Mouse (Mus musculus): Measurements from ENCODE around the gene Klhl30. TPM values are rescaled to one million over a fixed set of nuclear protein-coding genes. Genes with fewer than 3 reads are reported as not detected.

Klhl30 gene
- polyA plus RNA-seq (2012; ENCODE audit: insufficient read depth, low replicate concordance), result not detected in 2 replicates

DNA sequence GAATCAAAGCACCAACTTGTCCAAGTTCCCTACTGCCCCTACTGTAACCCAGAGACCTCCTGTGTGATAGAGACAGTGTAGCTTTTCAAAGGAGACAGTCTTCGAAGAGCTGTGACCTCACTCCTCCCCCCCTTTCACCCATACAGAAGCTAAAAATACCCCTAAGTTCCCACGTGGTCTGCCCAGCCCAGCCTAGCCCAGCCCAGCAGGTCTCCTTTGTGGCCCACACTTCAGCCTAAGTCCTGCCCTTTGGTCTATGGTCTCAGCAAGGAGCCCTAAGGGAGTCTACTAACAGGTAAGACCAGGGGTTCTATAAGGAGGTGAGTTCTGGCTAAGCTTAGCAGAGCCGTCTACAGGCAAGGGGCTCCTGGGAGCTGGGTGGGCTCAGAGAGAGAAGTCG lies at the start of gene Klhl30:
Gene Klhl30 (plus strand): TSS at position 176 of the 400 bp plus-strand sequence.
- no peak within 1 kb of the TSS for H3K4me3 ChIP-seq (replicated peaks)

DNA sequence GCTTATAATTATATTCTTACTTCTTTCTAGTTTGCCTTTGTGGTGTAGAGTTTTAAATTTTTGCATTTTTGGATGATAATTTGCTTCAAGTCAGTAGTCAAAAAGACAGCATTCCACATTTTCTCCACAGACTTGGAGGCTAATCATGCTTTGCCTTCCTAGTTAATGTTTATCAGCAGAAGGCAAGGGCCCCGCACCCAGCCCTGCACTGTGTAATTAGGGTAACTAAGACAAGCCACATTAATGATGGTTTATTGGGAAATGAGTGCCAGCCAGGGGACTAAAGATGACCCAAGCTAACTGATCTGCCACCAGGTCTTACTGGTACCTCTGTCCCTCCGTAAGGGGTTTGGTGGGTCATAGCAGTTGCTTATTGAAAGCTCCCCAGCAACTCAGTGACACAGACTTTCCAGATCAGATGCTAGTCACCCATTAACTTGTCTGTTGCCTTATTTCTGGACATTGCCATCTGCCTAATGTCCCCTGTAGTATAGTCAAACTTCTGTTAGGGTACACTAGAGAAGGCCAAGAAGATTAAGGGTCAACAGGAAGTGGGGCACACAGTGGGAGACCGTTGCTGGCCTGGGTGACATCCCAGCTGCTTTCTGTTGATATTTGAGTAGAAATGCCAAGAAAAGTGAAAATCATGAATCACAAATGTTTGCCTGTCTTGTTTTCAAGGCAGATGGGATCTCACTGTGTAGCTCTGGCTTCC lies 49.5 kb upstream of the Klhl30 start:
- no peak overlapping the region for H3K4me3 ChIP-seq (replicated peaks)
- no peaks in the 10 kb centered on the region for H3K9me3 ChIP-seq
- peaks cover 63% of the 10 kb centered on the region for H3K4me1 ChIP-seq
- peaks cover 56% of the 10 kb centered on the region for H3K36me3 ChIP-seq (replicated peaks; ENCODE audit: low read length)
- H3K27me3 ChIP-seq (replicated peaks), result no peaks in the 10 kb centered on the region
- TF ChIP-seq FLI1 (IDR thresholded peaks at IDR 0.05; ENCODE audit: low read length) (no peak), GATA1 (IDR thresholded peaks at IDR 0.05; ENCODE audit: borderline replicate concordance, low read length) (no peak)

More for the DNA sequence above, at the start of gene Klhl30:
- Histone ChIP-seq H3K27me3 (replicated peaks) (peaks cover 78% of the 10 kb centered on the region), H3K4me1 (peaks cover 14% of the 10 kb centered on the region), H3K36me3 (replicated peaks; ENCODE audit: low read length) (no peaks in the 10 kb centered on the region), H3K9me3 (no peaks in the 10 kb centered on the region)
- no peak for TF ChIP-seq GATA1 (IDR thresholded peaks at IDR 0.05; ENCODE audit: borderline replicate concordance, low read length)
- no peak for TF ChIP-seq FLI1 (IDR thresholded peaks at IDR 0.05; ENCODE audit: low read length)

GRCm38 (mm10) chr1:91302021-91302420 lies 48.8 kb upstream of the Klhl30 start:
- H3K27me3 ChIP-seq (replicated peaks), result no peaks in the 10 kb centered on the region
- no peaks in the 10 kb centered on the region for H3K9me3 ChIP-seq
- peaks cover 61% of the 10 kb centered on the region for H3K36me3 ChIP-seq (replicated peaks; ENCODE audit: low read length)
- H3K4me3 ChIP-seq (replicated peaks), result peak overlapping the region; percentile 1
- TF ChIP-seq FLI1 (IDR thresholded peaks at IDR 0.05; ENCODE audit: low read length), result no peak
- TF ChIP-seq GATA1 (IDR thresholded peaks at IDR 0.05; ENCODE audit: borderline replicate concordance, low read length), result no peak
- peaks cover 63% of the 10 kb centered on the region for H3K4me1 ChIP-seq

GRCm38 (mm10) chr1:91304621-91305020 lies 46.2 kb upstream of the Klhl30 start:
- peaks cover 48% of the 10 kb centered on the region for H3K4me1 ChIP-seq
- H3K27me3 ChIP-seq (replicated peaks), result no peaks in the 10 kb centered on the region
- H3K36me3 ChIP-seq (replicated peaks; ENCODE audit: low read length), result peaks cover 83% of the 10 kb centered on the region
- H3K4me3 ChIP-seq (replicated peaks), result no peak overlapping the region
- TF ChIP-seq FLI1 (IDR thresholded peaks at IDR 0.05; ENCODE audit: low read length) (no peak), GATA1 (IDR thresholded peaks at IDR 0.05; ENCODE audit: borderline replicate concordance, low read length) (no peak)
- H3K9me3 ChIP-seq, result no peaks in the 10 kb centered on the region

GRCm38 (mm10) chr1:91309366-91310085 lies 41.3 kb upstream of the Klhl30 start:
- Histone ChIP-seq H3K4me3 (replicated peaks) (no peak overlapping the region), H3K36me3 (replicated peaks; ENCODE audit: low read length) (peaks cover 94% of the 10 kb centered on the region), H3K9me3 (no peaks in the 10 kb centered on the region), H3K27me3 (replicated peaks) (no peaks in the 10 kb centered on the region), H3K4me1 (peaks cover 23% of the 10 kb centered on the region)
- no peak for TF ChIP-seq GATA1 (IDR thresholded peaks at IDR 0.05; ENCODE audit: borderline replicate concordance, low read length)
- no peak for TF ChIP-seq FLI1 (IDR thresholded peaks at IDR 0.05; ENCODE audit: low read length)

GRCm38 (mm10) chr1:91312273-91312672 lies 38.5 kb upstream of the Klhl30 start:
- Histone ChIP-seq H3K4me1 (peaks cover 23% of the 10 kb centered on the region), H3K9me3 (no peaks in the 10 kb centered on the region), H3K36me3 (replicated peaks; ENCODE audit: low read length) (peaks cover 95% of the 10 kb centered on the region), H3K27me3 (replicated peaks) (no peaks in the 10 kb centered on the region), H3K4me3 (replicated peaks) (no peak overlapping the region)
- TF ChIP-seq GATA1 (IDR thresholded peaks at IDR 0.05; ENCODE audit: borderline replicate concordance, low read length) (no peak), FLI1 (IDR thresholded peaks at IDR 0.05; ENCODE audit: low read length) (no peak)

DNA sequence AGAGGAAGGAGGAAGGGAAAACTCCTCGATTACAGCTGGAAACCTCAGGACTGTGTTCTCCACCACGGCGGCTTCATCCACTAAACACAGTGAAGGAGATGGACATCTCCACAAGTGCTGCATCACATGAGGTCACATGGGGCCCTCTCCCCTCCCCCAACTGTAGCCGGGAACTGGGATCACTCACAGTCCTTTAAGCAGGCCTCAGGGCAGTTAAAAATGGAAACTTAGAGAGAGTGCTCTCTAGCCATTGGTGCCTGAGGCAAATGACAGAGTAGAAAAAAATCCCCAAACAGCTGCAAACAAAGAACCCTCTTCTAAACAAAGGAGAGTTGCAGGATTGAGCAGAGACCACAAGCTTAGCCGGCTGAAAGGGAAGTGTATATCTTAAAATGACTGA lies 37.6 kb upstream of the Klhl30 start:
- peaks cover 94% of the 10 kb centered on the region for H3K36me3 ChIP-seq (replicated peaks; ENCODE audit: low read length)
- no peak for TF ChIP-seq FLI1 (IDR thresholded peaks at IDR 0.05; ENCODE audit: low read length)
- TF ChIP-seq GATA1 (IDR thresholded peaks at IDR 0.05; ENCODE audit: borderline replicate concordance, low read length), result no peak

DNA sequence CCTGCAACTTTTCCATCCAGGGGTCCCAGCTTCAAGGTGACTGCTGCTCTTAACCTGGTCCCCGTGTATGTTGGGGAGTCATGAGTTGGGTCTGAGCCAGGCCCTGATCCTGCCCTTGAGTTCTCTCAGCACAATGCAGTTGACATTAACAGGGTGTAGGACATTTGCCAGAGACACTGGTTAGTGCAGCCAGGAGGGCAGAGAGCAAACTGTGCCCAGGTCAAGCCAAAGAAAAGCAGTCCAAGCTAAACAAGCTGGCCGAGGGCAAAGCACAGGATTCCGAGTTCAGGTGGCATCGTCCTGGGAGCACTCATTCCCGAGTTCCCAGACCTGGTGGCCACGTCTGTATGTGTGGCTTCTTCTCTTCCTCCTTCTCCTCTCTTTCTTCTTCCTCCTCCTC lies 33.2 kb upstream of the Klhl30 start:
- TF ChIP-seq GATA1 (IDR thresholded peaks at IDR 0.05; ENCODE audit: borderline replicate concordance, low read length) (no peak), FLI1 (IDR thresholded peaks at IDR 0.05; ENCODE audit: low read length) (no peak)

More for the DNA sequence above, 37.6 kb upstream of the Klhl30 start:
- Histone ChIP-seq H3K27me3 (replicated peaks) (no peaks in the 10 kb centered on the region), H3K4me1 (peaks cover 23% of the 10 kb centered on the region), H3K4me3 (replicated peaks) (no peak overlapping the region), H3K9me3 (no peaks in the 10 kb centered on the region)

DNA sequence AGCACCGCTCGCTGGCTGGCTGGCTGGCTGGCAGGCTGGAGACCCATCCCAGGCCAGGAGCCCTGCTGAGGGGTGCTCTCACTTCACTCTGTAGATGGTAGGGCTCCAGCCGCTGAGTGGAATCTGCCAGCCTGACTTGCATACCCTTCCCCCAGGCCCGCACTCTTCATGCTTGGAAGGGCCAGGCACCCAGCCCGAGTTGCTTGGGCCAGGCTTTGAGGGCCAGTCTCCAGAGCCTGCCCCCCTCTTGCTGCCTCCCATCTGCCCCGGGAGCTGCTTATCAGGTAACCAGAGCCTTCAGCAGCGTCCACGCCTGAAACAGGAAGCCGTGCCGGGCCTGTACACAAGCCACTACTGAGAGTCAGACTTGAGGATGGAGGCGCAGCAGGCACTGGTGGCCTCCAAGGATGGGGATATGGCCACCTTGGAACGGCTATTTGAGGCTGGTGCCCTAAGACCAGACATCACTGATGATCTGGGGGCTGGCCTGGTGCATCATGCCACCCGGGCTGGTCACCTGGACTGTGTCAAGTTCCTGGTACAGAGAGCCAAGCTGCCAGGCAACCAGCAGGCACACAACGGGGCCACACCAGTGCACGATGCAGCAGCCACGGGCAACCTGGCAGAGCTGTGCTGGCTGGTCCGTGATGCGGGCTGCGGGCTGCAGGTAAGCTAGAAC lies 28.9 kb upstream of the Klhl30 start, which contains the start of gene Espnl:
Gene Espnl (plus strand): TSS at position 316 of the 679 bp plus-strand sequence.
- Histone ChIP-seq H3K27me3 (replicated peaks) (peaks cover 42% of the 10 kb centered on the region), H3K36me3 (replicated peaks; ENCODE audit: low read length) (peaks cover 29% of the 10 kb centered on the region), H3K9me3 (no peaks in the 10 kb centered on the region), H3K4me1 (peaks cover 39% of the 10 kb centered on the region), H3K4me3 (replicated peaks) (peak within 1 kb of the TSS; percentile 70)
- no peak for TF ChIP-seq FLI1 (IDR thresholded peaks at IDR 0.05; ENCODE audit: low read length)
- no peak for TF ChIP-seq GATA1 (IDR thresholded peaks at IDR 0.05; ENCODE audit: borderline replicate concordance, low read length)

More for the DNA sequence above, 33.2 kb upstream of the Klhl30 start:
- H3K9me3 ChIP-seq, result no peaks in the 10 kb centered on the region
- H3K4me3 ChIP-seq (replicated peaks), result no peak overlapping the region
- peaks cover 8% of the 10 kb centered on the region for H3K27me3 ChIP-seq (replicated peaks)
- peaks cover 40% of the 10 kb centered on the region for H3K4me1 ChIP-seq
- H3K36me3 ChIP-seq (replicated peaks; ENCODE audit: low read length), result peaks cover 70% of the 10 kb centered on the region
